Comparison of ENCODE assay signal across 19 mouse cellular contexts in the genomic region with DNA sequence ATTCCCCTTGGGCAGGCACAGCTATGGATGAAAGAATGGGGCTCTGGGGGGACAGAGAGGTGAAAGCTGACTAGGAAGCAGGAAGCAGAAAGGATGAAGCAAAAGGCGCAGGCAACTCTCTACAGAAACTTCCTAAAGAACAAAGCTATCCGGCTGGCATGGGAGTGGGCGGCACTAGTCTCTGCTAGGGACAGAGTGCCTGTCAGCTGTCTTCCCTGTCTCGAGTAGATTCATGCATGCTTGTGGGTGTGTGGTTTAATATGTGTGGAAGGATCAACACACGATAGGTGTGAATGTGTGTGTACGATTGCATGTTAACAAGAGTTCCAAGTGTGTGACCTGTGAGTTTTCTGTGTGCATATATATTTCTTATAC. TPM values are rescaled to one million over a fixed set of nuclear protein-coding genes. Genes with fewer than 3 reads are reported as not detected.
A peak's percentile ranks its signal among the peaks of the same experiment; 100 is the strongest.
DNase-seq lines count a peak whose midpoint lies in the region; ATAC-seq and TF ChIP-seq lines count a peak whose summit lies in the region.
"Had no signal": no experiment of that assay in that cellular context is flagged by ENCODE, and none has a peak within 500 bp of the region (broad histone marks: within the 10 kb centered on the region; RNA-seq: fewer than 3 reads in every experiment).

No protein-coding gene starts in this region.

- no peak for DNase-seq in forebrain, postnatal 0 days
- DNase-seq in layer of hippocampus, adult 2 months (ENCODE audit: low spot score in 2 of 2) = peak; percentile 16 to 24
- DNase-seq in layer of hippocampus, postnatal 14 days (ENCODE audit: low spot score in 2 of 2) = no peak
- DNase-seq in midbrain, embryonic 14.5 days = no peak
- no peak for DNase-seq in cerebellum, postnatal 10 days
- DNase-seq: adrenal gland, postnatal 14 days; cerebellum, adult 18-20 months; cerebellum, adult 9-11 months; embryo, embryonic 11 days; gastrocnemius, postnatal 10 days had no signal

- no peak for TF ChIP-seq CTCF in forebrain, postnatal 0 days (IDR thresholded peaks at IDR 0.05; ENCODE audit: low read depth)
- no peak for TF ChIP-seq CTCF in layer of hippocampus, adult 2 months (conservative IDR thresholded peaks at IDR 0.05)

- no peaks in the 10 kb centered on the region for H3K36me3 ChIP-seq in forebrain, embryonic 13.5 days (ENCODE audit: poor library complexity, severe bottlenecking)
- H3K36me3 ChIP-seq in forebrain, postnatal 0 days (ENCODE audit: insufficient read depth) = no peaks in the 10 kb centered on the region
- no peaks in the 10 kb centered on the region for H3K36me3 ChIP-seq in midbrain, embryonic 12.5 days
- no peaks in the 10 kb centered on the region for H3K36me3 ChIP-seq in midbrain, embryonic 14.5 days (ENCODE audit: control insufficient read depth, insufficient read depth, low read length)
- no peaks in the 10 kb centered on the region for H3K36me3 ChIP-seq in midbrain, embryonic 15.5 days (replicated peaks)
- H3K36me3 ChIP-seq: embryonic facial prominence, embryonic 15.5 days; forebrain, embryonic 10.5 days; heart, embryonic 12.5 days; hindbrain, embryonic 10.5 days had no signal

- H3K9ac ChIP-seq in forebrain, embryonic 13.5 days = no peak overlapping the region
- no peak overlapping the region for H3K9ac ChIP-seq in forebrain, postnatal 0 days
- H3K9ac ChIP-seq in midbrain, embryonic 12.5 days (replicated peaks) = no peak overlapping the region
- H3K9ac ChIP-seq in midbrain, embryonic 14.5 days (replicated peaks; ENCODE audit: low read length) = no peak overlapping the region
- no peak overlapping the region for H3K9ac ChIP-seq in midbrain, embryonic 15.5 days
- H3K9ac ChIP-seq: embryonic facial prominence, embryonic 15.5 days; heart, embryonic 12.5 days; hindbrain, embryonic 14.5 days had no signal

- no peak overlapping the region for H3K4me3 ChIP-seq in forebrain, embryonic 13.5 days
- H3K4me3 ChIP-seq in forebrain, postnatal 0 days (ENCODE audit: low read depth, low read length) = no peak overlapping the region
- no peak overlapping the region for H3K4me3 ChIP-seq in layer of hippocampus, adult 2 months
- H3K4me3 ChIP-seq in midbrain, embryonic 12.5 days = no peak overlapping the region
- no peak overlapping the region for H3K4me3 ChIP-seq in midbrain, embryonic 14.5 days (replicated peaks; ENCODE audit: low read depth, low read length)
- no peak overlapping the region for H3K4me3 ChIP-seq in midbrain, embryonic 15.5 days
- H3K4me3 ChIP-seq: embryonic facial prominence, embryonic 15.5 days; erythroblast, embryonic 14.5 days; forebrain, embryonic 10.5 days; heart, embryonic 12.5 days; hindbrain, embryonic 10.5 days had no signal

- H3K9me3 ChIP-seq in forebrain, embryonic 13.5 days (replicated peaks) = no peaks in the 10 kb centered on the region
- no peaks in the 10 kb centered on the region for H3K9me3 ChIP-seq in forebrain, postnatal 0 days (ENCODE audit: low read length)
- no peaks in the 10 kb centered on the region for H3K9me3 ChIP-seq in midbrain, embryonic 12.5 days
- no peaks in the 10 kb centered on the region for H3K9me3 ChIP-seq in midbrain, embryonic 14.5 days (ENCODE audit: control insufficient read depth, low read length)
- H3K9me3 ChIP-seq in midbrain, embryonic 15.5 days = no peaks in the 10 kb centered on the region
- H3K9me3 ChIP-seq: embryonic facial prominence, embryonic 15.5 days; forebrain, embryonic 10.5 days; heart, embryonic 12.5 days; hindbrain, embryonic 10.5 days had no signal

- peak overlapping the region; percentile 9; the same call in 1 of the 2 replicates for H3K4me2 ChIP-seq in forebrain, embryonic 13.5 days
- H3K4me2 ChIP-seq in forebrain, postnatal 0 days (ENCODE audit: low read depth) = no peak overlapping the region
- H3K4me2 ChIP-seq in midbrain, embryonic 12.5 days (replicated peaks) = 0 out of 2 replicates have a peak overlapping the region, but pooled peaks have one; percentile 9
- no peak overlapping the region for H3K4me2 ChIP-seq in midbrain, embryonic 14.5 days (ENCODE audit: low read length)
- 0 out of 2 replicates have a peak overlapping the region, but pooled peaks have one; percentile 1 for H3K4me2 ChIP-seq in midbrain, embryonic 15.5 days
- H3K4me2 ChIP-seq: embryonic facial prominence, embryonic 15.5 days; heart, embryonic 12.5 days; hindbrain, embryonic 14.5 days had no signal

- no peak for ATAC-seq in forebrain, embryonic 13.5 days
- ATAC-seq in forebrain, postnatal 0 days = no peak
- no peak for ATAC-seq in midbrain, embryonic 12.5 days (ENCODE audit: low FRiP score, low read depth)
- ATAC-seq in midbrain, embryonic 14.5 days (ENCODE audit: low FRiP score, low TSS enrichment) = no peak
- no peak for ATAC-seq in midbrain, embryonic 15.5 days (replicated peaks)

- H3K27me3 ChIP-seq in forebrain, embryonic 13.5 days = 0 out of 2 replicates have a peak, but pooled peaks cover 3% of the 10 kb centered on the region
- no peaks in the 10 kb centered on the region for H3K27me3 ChIP-seq in forebrain, postnatal 0 days (ENCODE audit: insufficient read depth, low read length)
- H3K27me3 ChIP-seq in midbrain, embryonic 12.5 days = no peaks in the 10 kb centered on the region; the same call in 1 of the 2 replicates
- no peaks in the 10 kb centered on the region for H3K27me3 ChIP-seq in midbrain, embryonic 14.5 days (ENCODE audit: control insufficient read depth, insufficient read depth, low read length)
- H3K27me3 ChIP-seq in midbrain, embryonic 15.5 days (replicated peaks) = no peaks in the 10 kb centered on the region
- H3K27me3 ChIP-seq: embryonic facial prominence, embryonic 15.5 days had no signal

- 41% methylated on average over 6 of the region's 6 CpGs for WGBS in forebrain, embryonic 13.5 days
- WGBS in forebrain, postnatal 0 days = 46% methylated on average over 6 of the region's 6 CpGs
- 52% methylated on average over 6 of the region's 6 CpGs for WGBS in midbrain, embryonic 12.5 days
- WGBS in midbrain, embryonic 14.5 days = 41% methylated on average over 6 of the region's 6 CpGs
- 44% methylated on average over 6 of the region's 6 CpGs for WGBS in midbrain, embryonic 15.5 days

- peaks cover 12% of the 10 kb centered on the region for H3K4me1 ChIP-seq in forebrain, embryonic 13.5 days
- H3K4me1 ChIP-seq in forebrain, postnatal 0 days (ENCODE audit: insufficient read depth) = no peaks in the 10 kb centered on the region
- H3K4me1 ChIP-seq in midbrain, embryonic 12.5 days = peaks cover 11% of the 10 kb centered on the region
- 0 out of 2 replicates have a peak, but pooled peaks cover 2% of the 10 kb centered on the region for H3K4me1 ChIP-seq in midbrain, embryonic 14.5 days (ENCODE audit: control insufficient read depth, insufficient read depth, low read length)
- H3K4me1 ChIP-seq in midbrain, embryonic 15.5 days = peaks cover 8% of the 10 kb centered on the region
- H3K4me1 ChIP-seq: embryonic facial prominence, embryonic 15.5 days; heart, embryonic 12.5 days had no signal

- H3K27ac ChIP-seq in forebrain, embryonic 13.5 days = no peak overlapping the region
- no peak overlapping the region for H3K27ac ChIP-seq in forebrain, postnatal 0 days (ENCODE audit: low read depth, low read length)
- H3K27ac ChIP-seq in layer of hippocampus, adult 2 months = no peak overlapping the region
- H3K27ac ChIP-seq in midbrain, embryonic 12.5 days (replicated peaks) = no peak overlapping the region
- H3K27ac ChIP-seq in midbrain, embryonic 14.5 days (replicated peaks; ENCODE audit: low read depth, low read length) = no peak overlapping the region
- H3K27ac ChIP-seq in midbrain, embryonic 15.5 days = no peak overlapping the region
- H3K27ac ChIP-seq: embryonic facial prominence, embryonic 15.5 days; forebrain, embryonic 10.5 days; hindbrain, embryonic 10.5 days; hindbrain, embryonic 14.5 days had no signal

RNA-seq across cellular contexts. Expression of a gene that starts 58.4 kb away (rescaled TPM):
- polyA plus RNA-seq in forebrain, embryonic 13.5 days (2015; fragmentation: Nextera tagmentation; extraction: Ambion mirVana) = 36.5 and 44.6 TPM in 2 replicates
- total RNA-seq in forebrain, postnatal 0 days (2014; rRNA removed) = 66.9 and 76.7 TPM in 2 replicates
- 25.7 and 36.7 TPM in 2 replicates for polyA plus RNA-seq in forebrain, postnatal 0 days (2015; fragmentation: Nextera tagmentation; extraction: Ambion mirVana)
- 10 to 100 TPM; 58.0 to 63.2 TPM for total RNA-seq in layer of hippocampus, adult 2 months (2021)
- total RNA-seq in layer of hippocampus, postnatal 14 days (2021) = 10 to 100 TPM; 63.5 to 66.1 TPM
- polyA plus RNA-seq in midbrain, embryonic 12.5 days (2016; fragmentation: Nextera tagmentation; extraction: Ambion mirVana) = 49.5 and 53.3 TPM in 2 replicates
- polyA plus RNA-seq in midbrain, embryonic 14.5 days (2014; fragmentation: Nextera tagmentation; extraction: Ambion mirVana) = 36.4 and 51.4 TPM in 2 replicates
- polyA plus RNA-seq in midbrain, embryonic 15.5 days (2015; fragmentation: Nextera tagmentation; extraction: Ambion mirVana) = 46.8 and 49.0 TPM in 2 replicates

Comparison
In these comparisons a context has a peak if more than half of its experiments do, and no peak if none do; other contexts are left out.
1. H3K4me2 ChIP-seq: peak in forebrain, embryonic 13.5 days (single experiment), midbrain, embryonic 12.5 days (single experiment) and midbrain, embryonic 15.5 days (single experiment); none in forebrain, postnatal 0 days (single experiment) and midbrain, embryonic 14.5 days (single experiment).
2. DNase-seq: peak in layer of hippocampus, adult 2 months (2 of 2); none in forebrain, postnatal 0 days (single experiment), layer of hippocampus, postnatal 14 days (0 of 2), midbrain, embryonic 14.5 days (single experiment) and cerebellum, postnatal 10 days (0 of 2).